Mouse (Mus musculus): Measurements from ENCODE around the gene Wdr81.
"Not testable (repeated sequence)": the region's sequence is repeated elsewhere in the genome, so short reads cannot be mapped to it uniquely, and the experiment has no call there.

Gene Wdr81

GRCm38 (mm10) chr11:75460844-75461742, 6.6 kb upstream of the Wdr81 start, which contains the start of gene Tlcd2:
Tlcd2 (plus strand) TSS chr11:75461715.
- ATAC-seq (ENCODE audit: low TSS enrichment), result peak; percentile 86

GRCm38 (mm10) chr11:75460103-75460843, 5.8 kb upstream of the Wdr81 start:
- peak; percentile 62 for ATAC-seq (ENCODE audit: low TSS enrichment)

- ATAC-seq (ENCODE audit: low TSS enrichment), result no peak
These were observed 5.2 kb upstream of the Wdr81 start for GRCm38 (mm10) chr11:75459751-75460102.

GRCm38 (mm10) chr11:75459141-75459711, 4.7 kb upstream of the Wdr81 start:
- no peak for ATAC-seq (ENCODE audit: low TSS enrichment)

- ATAC-seq (ENCODE audit: low TSS enrichment), result no peak
These were observed 4.1 kb upstream of the Wdr81 start for GRCm38 (mm10) chr11:75458628-75459041.

GRCm38 (mm10) chr11:75458169-75458568, 3.7 kb upstream of the Wdr81 start:
- no peak for ATAC-seq (ENCODE audit: low TSS enrichment)

- ATAC-seq (ENCODE audit: low TSS enrichment), result no peak
These were observed 1.9 kb upstream of the Wdr81 start for GRCm38 (mm10) chr11:75456440-75456871.

GRCm38 (mm10) chr11:75455971-75456370, 1.5 kb upstream of the Wdr81 start:
- ATAC-seq (ENCODE audit: low TSS enrichment), result not testable (repeated sequence)

- no peak for ATAC-seq (ENCODE audit: low TSS enrichment)
These were observed 672 bp upstream of the Wdr81 start for GRCm38 (mm10) chr11:75455041-75455736.

GRCm38 (mm10) chr11:75452812-75453557, 1.5 kb downstream of the Wdr81 start:
- no peak for ATAC-seq (ENCODE audit: low TSS enrichment)

- ATAC-seq (ENCODE audit: low TSS enrichment), result no peak
These were observed 2.4 kb downstream of the Wdr81 start for GRCm38 (mm10) chr11:75452081-75452480.

GRCm38 (mm10) chr11:75450936-75451335, 3.6 kb downstream of the Wdr81 start:
- ATAC-seq (ENCODE audit: low TSS enrichment), result no peak

- ATAC-seq (ENCODE audit: low TSS enrichment), result no peak
These were observed 4.1 kb downstream of the Wdr81 start for GRCm38 (mm10) chr11:75450304-75450908.

GRCm38 (mm10) chr11:75449695-75450094, 4.8 kb downstream of the Wdr81 start:
- ATAC-seq (ENCODE audit: low TSS enrichment), result no peak

- no peak for ATAC-seq (ENCODE audit: low TSS enrichment)
These were observed 5.9 kb downstream of the Wdr81 start for GRCm38 (mm10) chr11:75448575-75448974.

GRCm38 (mm10) chr11:75443711-75444110, 10.8 kb downstream of the Wdr81 start:
- ATAC-seq (ENCODE audit: low TSS enrichment), result no peak

- no peak for ATAC-seq (ENCODE audit: low TSS enrichment)
These were observed 12.9 kb downstream of the Wdr81 start for GRCm38 (mm10) chr11:75441601-75442000.

- no peak for ATAC-seq (ENCODE audit: low TSS enrichment)
These were observed 13.5 kb downstream of the Wdr81 start for GRCm38 (mm10) chr11:75441034-75441433.

- no peak for ATAC-seq (ENCODE audit: low TSS enrichment)
These were observed 14.6 kb downstream of the Wdr81 start for GRCm38 (mm10) chr11:75439951-75440350.

GRCm38 (mm10) chr11:75439363-75439762, 15.2 kb downstream of the Wdr81 start, which contains the start of gene Serpinf2:
Serpinf2 (minus strand) TSS chr11:75439591.
- ATAC-seq (ENCODE audit: low TSS enrichment), result no peak

GRCm38 (mm10) chr11:75438804-75439203, 15.7 kb downstream of the Wdr81 start:
- no peak for ATAC-seq (ENCODE audit: low TSS enrichment)
